Mouse (Mus musculus): ENCODE data around the gene Arl8a. TPM values are rescaled to one million over a fixed set of nuclear protein-coding genes. Genes with fewer than 3 reads are reported as not detected.
"Not testable (repeated sequence)": the region's sequence is repeated elsewhere in the genome, so short reads cannot be mapped to it uniquely, and the experiment has no call there.

Arl8a gene
- polyA plus RNA-seq, 2 experiments, result 54.5 to 88.1 TPM

- 44% methylated on average over 8 of the region's 8 CpGs for WGBS
- no peak overlapping the region for H3K4me2 ChIP-seq (replicated peaks; ENCODE audit: low read depth, low read length, severe bottlenecking)
Observed at GRCm38 (mm10) chr1:135186427-135186826, 39.8 kb downstream of the Arl8a start.

GRCm38 (mm10) chr1:135187016-135187415, 40.4 kb downstream of the Arl8a start:
- not testable (repeated sequence) for H3K4me3 ChIP-seq (replicated peaks; ENCODE audit: low read length); H3K27me3 ChIP-seq (ENCODE audit: control insufficient read depth, insufficient read depth, low read length); H3K4me1 ChIP-seq (ENCODE audit: control insufficient read depth, insufficient read depth, low read length); H3K9ac ChIP-seq (ENCODE audit: low read depth, low read length, severe bottlenecking); ATAC-seq (ENCODE audit: low FRiP score, low read depth); DNase-seq (ENCODE audit: low spot score); H3K9me3 ChIP-seq (ENCODE audit: control insufficient read depth, low read length); H3K4me2 ChIP-seq (replicated peaks; ENCODE audit: low read depth, low read length, severe bottlenecking); H3K36me3 ChIP-seq (ENCODE audit: control insufficient read depth, insufficient read depth, low read length); H3K27ac ChIP-seq (replicated peaks; ENCODE audit: low read depth, low read length)
- WGBS, result 31% methylated on average over 2 of the region's 2 CpGs

More at GRCm38 (mm10) chr1:135186427-135186826, 39.8 kb downstream of the Arl8a start:
- no peak for TF ChIP-seq POLR2A (IDR thresholded peaks at IDR 0.05; ENCODE audit: borderline replicate concordance, extremely low read depth, insufficient read depth, insufficient read length)
- Histone ChIP-seq H3K4me3 (replicated peaks; ENCODE audit: low read length) (no peak overlapping the region), H3K9ac (ENCODE audit: low read depth, low read length, severe bottlenecking) (no peak overlapping the region), H3K27me3 (ENCODE audit: control insufficient read depth, insufficient read depth, low read length) (no peaks in the 10 kb centered on the region), H3K27ac (replicated peaks; ENCODE audit: low read depth, low read length) (no peak overlapping the region), H3K36me3 (ENCODE audit: control insufficient read depth, insufficient read depth, low read length) (no peaks in the 10 kb centered on the region), H3K9me3 (ENCODE audit: control insufficient read depth, low read length) (no peaks in the 10 kb centered on the region), H3K4me1 (ENCODE audit: control insufficient read depth, insufficient read depth, low read length) (no peaks in the 10 kb centered on the region)
- DNase-seq (ENCODE audit: low spot score) (no peak), ATAC-seq (ENCODE audit: low FRiP score, low read depth) (no peak)

- Histone ChIP-seq H3K27ac (replicated peaks; ENCODE audit: low read depth, low read length) (no peak overlapping the region), H3K9me3 (ENCODE audit: control insufficient read depth, low read length) (no peaks in the 10 kb centered on the region), H3K27me3 (ENCODE audit: control insufficient read depth, insufficient read depth, low read length) (no peaks in the 10 kb centered on the region), H3K4me2 (replicated peaks; ENCODE audit: low read depth, low read length, severe bottlenecking) (no peak overlapping the region), H3K4me1 (ENCODE audit: control insufficient read depth, insufficient read depth, low read length) (no peaks in the 10 kb centered on the region), H3K9ac (ENCODE audit: low read depth, low read length, severe bottlenecking) (no peak overlapping the region), H3K4me3 (replicated peaks; ENCODE audit: low read length) (no peak overlapping the region), H3K36me3 (ENCODE audit: control insufficient read depth, insufficient read depth, low read length) (no peaks in the 10 kb centered on the region)
- TF ChIP-seq POLR2A (IDR thresholded peaks at IDR 0.05; ENCODE audit: borderline replicate concordance, extremely low read depth, insufficient read depth, insufficient read length), result no peak
- WGBS, result 44% methylated on average over 3 of the region's 3 CpGs
- no peak for ATAC-seq (ENCODE audit: low FRiP score, low read depth)
- peak; percentile 65 for DNase-seq (ENCODE audit: low spot score)
Observed at GRCm38 (mm10) chr1:135188197-135188596, 41.6 kb downstream of the Arl8a start.

- TF ChIP-seq POLR2A (IDR thresholded peaks at IDR 0.05; ENCODE audit: borderline replicate concordance, extremely low read depth, insufficient read depth, insufficient read length), result no peak
- no peak overlapping the region for H3K27ac ChIP-seq (replicated peaks; ENCODE audit: low read depth, low read length)
- 88% methylated on average over 4 of the region's 4 CpGs for WGBS
Observed at GRCm38 (mm10) chr1:135189186-135189585, 42.6 kb downstream of the Arl8a start.

GRCm38 (mm10) chr1:135194335-135194734, 47.7 kb downstream of the Arl8a start:
- not testable (repeated sequence) for H3K27me3 ChIP-seq (ENCODE audit: control insufficient read depth, insufficient read depth, low read length); H3K27ac ChIP-seq (replicated peaks; ENCODE audit: low read depth, low read length); H3K9me3 ChIP-seq (ENCODE audit: control insufficient read depth, low read length); H3K9ac ChIP-seq (ENCODE audit: low read depth, low read length, severe bottlenecking); H3K4me3 ChIP-seq (replicated peaks; ENCODE audit: low read length); DNase-seq (ENCODE audit: low spot score); H3K4me1 ChIP-seq (ENCODE audit: control insufficient read depth, insufficient read depth, low read length); H3K36me3 ChIP-seq (ENCODE audit: control insufficient read depth, insufficient read depth, low read length); H3K4me2 ChIP-seq (replicated peaks; ENCODE audit: low read depth, low read length, severe bottlenecking); ATAC-seq (ENCODE audit: low FRiP score, low read depth)
- WGBS, result 48% methylated on average over 5 of the region's 5 CpGs

More at GRCm38 (mm10) chr1:135189186-135189585, 42.6 kb downstream of the Arl8a start:
- H3K27me3 ChIP-seq (ENCODE audit: control insufficient read depth, insufficient read depth, low read length), result no peaks in the 10 kb centered on the region
- DNase-seq (ENCODE audit: low spot score), result no peak
- H3K4me3 ChIP-seq (replicated peaks; ENCODE audit: low read length), result no peak overlapping the region
- H3K9me3 ChIP-seq (ENCODE audit: control insufficient read depth, low read length), result no peaks in the 10 kb centered on the region
- no peaks in the 10 kb centered on the region for H3K36me3 ChIP-seq (ENCODE audit: control insufficient read depth, insufficient read depth, low read length)
- no peak overlapping the region for H3K9ac ChIP-seq (ENCODE audit: low read depth, low read length, severe bottlenecking)
- no peak for ATAC-seq (ENCODE audit: low FRiP score, low read depth)
- H3K4me2 ChIP-seq (replicated peaks; ENCODE audit: low read depth, low read length, severe bottlenecking), result no peak overlapping the region
- no peaks in the 10 kb centered on the region for H3K4me1 ChIP-seq (ENCODE audit: control insufficient read depth, insufficient read depth, low read length)

GRCm38 (mm10) chr1:135195907-135196440, 49.4 kb downstream of the Arl8a start:
- DNase-seq (ENCODE audit: low spot score) (no peak), ATAC-seq (ENCODE audit: low FRiP score, low read depth) (no peak)
- Histone ChIP-seq H3K4me1 (ENCODE audit: control insufficient read depth, insufficient read depth, low read length) (peaks cover 6% of the 10 kb centered on the region), H3K27ac (replicated peaks; ENCODE audit: low read depth, low read length) (no peak overlapping the region), H3K9me3 (ENCODE audit: control insufficient read depth, low read length) (no peaks in the 10 kb centered on the region), H3K9ac (ENCODE audit: low read depth, low read length, severe bottlenecking) (no peak overlapping the region), H3K36me3 (ENCODE audit: control insufficient read depth, insufficient read depth, low read length) (no peaks in the 10 kb centered on the region), H3K4me2 (replicated peaks; ENCODE audit: low read depth, low read length, severe bottlenecking) (no peak overlapping the region), H3K4me3 (replicated peaks; ENCODE audit: low read length) (no peak overlapping the region), H3K27me3 (ENCODE audit: control insufficient read depth, insufficient read depth, low read length) (no peaks in the 10 kb centered on the region)
- WGBS, result 72% methylated on average over 6 of the region's 6 CpGs
- no peak for TF ChIP-seq POLR2A (IDR thresholded peaks at IDR 0.05; ENCODE audit: borderline replicate concordance, extremely low read depth, insufficient read depth, insufficient read length)

Measured in limb, embryonic 14.5 days (tissue).